Mouse (Mus musculus) lung, adult 2 months (tissue): ENCODE measurements around the gene Sppl2b.
A peak's percentile ranks its signal among the peaks of the same experiment; 100 is the strongest.

Experiments
- CTCF ChIP-seq: fragments of 200-500 bp; IDR thresholded peaks from 2 replicates; pipeline ENCODE4 v1.5.1; 2011; ENCODE audit warnings: mild to moderate bottlenecking, low read length, control low read depth; ENCODE audit not compliant: insufficient read depth
- POLR2A ChIP-seq: fragments of 200-500 bp; IDR thresholded peaks from 2 replicates; pipeline ENCODE4 v1.6.1; 2011; ENCODE audit warnings: low read depth, mild to moderate bottlenecking, control low read depth, low read length, borderline replicate concordance; ENCODE audit errors: extremely low read depth

DNA sequence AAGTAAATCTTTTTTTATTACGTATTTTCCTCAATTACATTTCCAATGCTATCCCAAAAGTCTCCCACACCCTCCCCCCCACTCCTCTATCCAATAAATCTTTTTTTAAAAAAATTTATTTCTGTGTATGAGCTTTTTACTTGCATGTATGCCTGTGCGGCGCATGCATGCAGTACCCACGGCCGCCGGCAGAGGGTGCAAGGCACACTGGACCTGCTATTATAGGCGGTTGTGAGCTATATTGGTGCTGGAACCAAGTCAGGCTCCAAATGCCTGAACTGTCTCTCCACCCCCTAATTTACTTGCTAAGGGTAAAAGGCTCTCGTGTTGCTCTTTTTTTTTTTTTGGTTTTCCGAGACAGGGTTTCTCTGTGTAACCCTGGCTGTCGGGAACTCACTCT is 26.2 kb downstream of the Sppl2b start:
- TF ChIP-seq POLR2A = no peak
- peak; percentile 86 for TF ChIP-seq CTCF
